Mouse (Mus musculus) midbrain, embryonic 13.5 days (tissue): ENCODE data around the gene Pnpla3. TPM values are rescaled to one million over a fixed set of nuclear protein-coding genes. Genes with fewer than 3 reads are reported as not detected.

Source experiments
- microRNA-seq: library from miRNA; unstranded; fragments of <30 nt; microRNA quantifications from one replicate; pipeline ENCODE4, GENCODE M21; 2016
- polyA plus RNA-seq: library from polyadenylated mRNA; unstranded; fragments of >200 nt; fragmentation: Nextera tagmentation; extraction: Ambion mirVana; gene quantifications from 2 replicates; pipeline ENCODE4 v1.2.1, GENCODE M21; 2015

Pnpla3 gene
- polyA plus RNA-seq, 1 experiment from 2014 or later: 4.5 TPM

Small RNAs within 50 kb of the gene (microRNA-seq; reads per million reads assigned to microRNA genes)
- gene Mir6392: not detected

Other genes starting within 250 kb of the Pnpla3 start
- gene Efcab6, start 102.5 kb upstream of the Pnpla3 start, polyA plus RNA-seq: 0.57 and 0.85 TPM in 2 replicates
- gene Sult4a1, start 62.1 kb upstream of the Pnpla3 start, polyA plus RNA-seq: 42.1 and 44.4 TPM in 2 replicates
- not detected in 2 replicates for gene Pnpla5, start 44.7 kb upstream of the Pnpla3 start, polyA plus RNA-seq
- gene Samm50, start 24.4 kb downstream of the Pnpla3 start, polyA plus RNA-seq: 83.1 and 85.9 TPM in 2 replicates
- 4.7 and 6.2 TPM in 2 replicates for gene Parvb, start 64.2 kb downstream of the Pnpla3 start, polyA plus RNA-seq
- 0.59 and 0.78 TPM in 2 replicates for gene Parvg, start 156.2 kb downstream of the Pnpla3 start, polyA plus RNA-seq